Mouse (Mus musculus): ENCODE results near the gene Zfp462. TPM values are rescaled to one million over a fixed set of nuclear protein-coding genes. Genes with fewer than 3 reads are reported as not detected.
"Not testable (repeated sequence)": the region's sequence is repeated elsewhere in the genome, so short reads cannot be mapped to it uniquely, and the experiment has no call there.

Gene Zfp462
- polyA plus RNA-seq (2012; ENCODE audit: insufficient read depth, insufficient read length, missing spikeins), result 0.07 and 0.12 TPM in 2 replicates

GRCm38 (mm10) chr4:54944921-54945430 is at the start of gene Zfp462:
Gene Zfp462 (plus strand): TSS chr4:54945048.
- H3K27ac ChIP-seq (ENCODE audit: insufficient read depth, low read depth, low read length), result no peak within 1 kb of the TSS
- no peak for TF ChIP-seq POLR2A (IDR thresholded peaks at IDR 0.05; ENCODE audit: borderline replicate concordance, low read depth, low read length)
- TF ChIP-seq CTCF (IDR thresholded peaks at IDR 0.05; ENCODE audit: low read depth, low read length), result no peak
- peak within 1 kb of the TSS; percentile 55 for H3K4me3 ChIP-seq (ENCODE audit: insufficient read depth, low read length)
- peaks cover 3% of the 10 kb centered on the region; the same call in 1 of the 2 replicates for H3K4me1 ChIP-seq (ENCODE audit: control insufficient read depth, insufficient read depth, low read length)

GRCm38 (mm10) chr4:54896017-54896416 is 48.8 kb upstream of the Zfp462 start:
- Histone ChIP-seq H3K4me3 (ENCODE audit: insufficient read depth, low read length) (no peak overlapping the region), H3K4me1 (ENCODE audit: control insufficient read depth, insufficient read depth, low read length) (0 out of 2 replicates have a peak, but pooled peaks cover 2% of the 10 kb centered on the region), H3K27ac (ENCODE audit: insufficient read depth, low read depth, low read length) (no peak overlapping the region)
- TF ChIP-seq CTCF (IDR thresholded peaks at IDR 0.05; ENCODE audit: low read depth, low read length), result no peak

GRCm38 (mm10) chr4:54904641-54905040 is 40.2 kb upstream of the Zfp462 start:
- H3K4me1 ChIP-seq (ENCODE audit: control insufficient read depth, insufficient read depth, low read length), result peaks cover 2% of the 10 kb centered on the region; the same call in 1 of the 2 replicates
- TF ChIP-seq POLR2A (IDR thresholded peaks at IDR 0.05; ENCODE audit: borderline replicate concordance, low read depth, low read length) (no peak), CTCF (IDR thresholded peaks at IDR 0.05; ENCODE audit: low read depth, low read length) (no peak)
- no peak overlapping the region for H3K4me3 ChIP-seq (ENCODE audit: insufficient read depth, low read length)
- no peak overlapping the region for H3K27ac ChIP-seq (ENCODE audit: insufficient read depth, low read depth, low read length)

GRCm38 (mm10) chr4:54905399-54905953 is 39.4 kb upstream of the Zfp462 start:
- no peak for TF ChIP-seq CTCF (IDR thresholded peaks at IDR 0.05; ENCODE audit: low read depth, low read length)
- TF ChIP-seq POLR2A (IDR thresholded peaks at IDR 0.05; ENCODE audit: borderline replicate concordance, low read depth, low read length), result no peak
- no peak overlapping the region for H3K27ac ChIP-seq (ENCODE audit: insufficient read depth, low read depth, low read length)
- H3K4me3 ChIP-seq (ENCODE audit: insufficient read depth, low read length), result no peak overlapping the region
- H3K4me1 ChIP-seq (ENCODE audit: control insufficient read depth, insufficient read depth, low read length), result peaks cover 2% of the 10 kb centered on the region; the same call in 1 of the 2 replicates

- TF ChIP-seq CTCF (IDR thresholded peaks at IDR 0.05; ENCODE audit: low read depth, low read length) (no peak), POLR2A (IDR thresholded peaks at IDR 0.05; ENCODE audit: borderline replicate concordance, low read depth, low read length) (no peak)
These were observed 34.5 kb upstream of the Zfp462 start for GRCm38 (mm10) chr4:54910300-54910699.

GRCm38 (mm10) chr4:54918276-54918675 is 26.6 kb upstream of the Zfp462 start:
- no peak for TF ChIP-seq CTCF (IDR thresholded peaks at IDR 0.05; ENCODE audit: low read depth, low read length)
- no peak for TF ChIP-seq POLR2A (IDR thresholded peaks at IDR 0.05; ENCODE audit: borderline replicate concordance, low read depth, low read length)
- H3K4me1 ChIP-seq (ENCODE audit: control insufficient read depth, insufficient read depth, low read length), result no peaks in the 10 kb centered on the region
- no peak overlapping the region for H3K27ac ChIP-seq (ENCODE audit: insufficient read depth, low read depth, low read length)
- H3K4me3 ChIP-seq (ENCODE audit: insufficient read depth, low read length), result no peak overlapping the region

More at GRCm38 (mm10) chr4:54910300-54910699, 34.5 kb upstream of the Zfp462 start:
- no peak overlapping the region for H3K27ac ChIP-seq (ENCODE audit: insufficient read depth, low read depth, low read length)
- H3K4me1 ChIP-seq (ENCODE audit: control insufficient read depth, insufficient read depth, low read length), result peaks cover 2% of the 10 kb centered on the region; the same call in 1 of the 2 replicates
- no peak overlapping the region for H3K4me3 ChIP-seq (ENCODE audit: insufficient read depth, low read length)

- H3K27ac ChIP-seq (ENCODE audit: insufficient read depth, low read depth, low read length), result no peak overlapping the region
- TF ChIP-seq CTCF (IDR thresholded peaks at IDR 0.05; ENCODE audit: low read depth, low read length) (no peak), POLR2A (IDR thresholded peaks at IDR 0.05; ENCODE audit: borderline replicate concordance, low read depth, low read length) (no peak)
- peaks cover 5% of the 10 kb centered on the region for H3K4me1 ChIP-seq (ENCODE audit: control insufficient read depth, insufficient read depth, low read length)
- H3K4me3 ChIP-seq (ENCODE audit: insufficient read depth, low read length), result no peak overlapping the region
These were observed 21.5 kb upstream of the Zfp462 start for GRCm38 (mm10) chr4:54923386-54923785.

- Histone ChIP-seq H3K27ac (ENCODE audit: insufficient read depth, low read depth, low read length) (no peak overlapping the region), H3K4me3 (ENCODE audit: insufficient read depth, low read length) (no peak overlapping the region), H3K4me1 (ENCODE audit: control insufficient read depth, insufficient read depth, low read length) (peaks cover 5% of the 10 kb centered on the region)
- TF ChIP-seq CTCF (IDR thresholded peaks at IDR 0.05; ENCODE audit: low read depth, low read length) (no peak), POLR2A (IDR thresholded peaks at IDR 0.05; ENCODE audit: borderline replicate concordance, low read depth, low read length) (no peak)
These were observed 20.5 kb upstream of the Zfp462 start for GRCm38 (mm10) chr4:54924306-54924705.

GRCm38 (mm10) chr4:54926456-54926855 is 18.4 kb upstream of the Zfp462 start:
- not testable (repeated sequence) for H3K27ac ChIP-seq (ENCODE audit: insufficient read depth, low read depth, low read length); H3K4me3 ChIP-seq (ENCODE audit: insufficient read depth, low read length)

GRCm38 (mm10) chr4:54927321-54928062 is 17.4 kb upstream of the Zfp462 start:
- peak overlapping the region; percentile 54 for H3K27ac ChIP-seq (ENCODE audit: insufficient read depth, low read depth, low read length)

More at GRCm38 (mm10) chr4:54926456-54926855, 18.4 kb upstream of the Zfp462 start:
- H3K4me1 ChIP-seq (ENCODE audit: control insufficient read depth, insufficient read depth, low read length), result not testable (repeated sequence)

More at GRCm38 (mm10) chr4:54927321-54928062, 17.4 kb upstream of the Zfp462 start:
- not testable (repeated sequence) for H3K4me1 ChIP-seq (ENCODE audit: control insufficient read depth, insufficient read depth, low read length)
- peak overlapping the region; percentile 36; the same call in 1 of the 2 replicates for H3K4me3 ChIP-seq (ENCODE audit: insufficient read depth, low read length)

Data from bone marrow macrophage, adult 2 months (primary cell).